Mouse (Mus musculus): Measurements from ENCODE around the gene Baiap2.
A peak's percentile ranks its signal among the peaks of the same experiment; 100 is the strongest.

Baiap2 gene

DNA sequence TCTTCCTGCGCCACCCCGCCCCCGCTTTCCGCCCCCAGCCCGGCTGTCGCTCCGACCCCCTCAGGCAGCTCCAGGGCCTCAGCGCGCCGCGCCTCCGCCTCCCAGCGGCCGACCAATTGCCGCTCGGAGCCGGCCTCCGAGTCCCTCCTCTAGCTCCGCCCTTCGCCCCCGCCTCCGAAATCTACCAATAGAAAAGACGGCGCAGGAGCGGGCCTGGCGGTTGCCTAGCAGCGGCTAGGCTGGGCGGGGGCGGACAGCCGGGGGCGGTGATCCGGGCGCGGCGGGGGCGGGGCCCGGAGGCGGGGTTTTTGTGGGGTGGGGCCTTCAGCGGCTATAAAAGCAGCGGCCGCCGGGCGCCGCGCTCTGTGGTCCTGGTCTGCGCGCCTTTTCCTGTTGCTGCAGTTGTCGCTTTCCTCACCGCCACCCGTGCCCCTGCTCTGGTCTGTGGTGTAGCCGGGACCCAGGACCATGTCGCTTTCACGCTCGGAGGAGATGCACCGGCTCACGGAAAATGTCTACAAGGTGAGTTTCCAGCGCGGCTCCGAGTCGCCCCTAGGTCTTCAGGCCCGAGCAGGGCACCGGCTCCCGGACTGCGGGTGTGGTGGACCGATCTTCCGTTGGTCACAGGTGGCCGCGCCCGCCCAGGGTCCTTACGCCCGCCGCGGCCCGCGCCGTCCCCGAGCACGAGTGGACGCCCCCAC, at the start of gene Baiap2:
Gene Baiap2, plus strand, starts transcription at position 37 of the 701 bp plus-strand sequence.
- peak; percentile 98 for DNase-seq (ENCODE audit: low spot score)

DNA sequence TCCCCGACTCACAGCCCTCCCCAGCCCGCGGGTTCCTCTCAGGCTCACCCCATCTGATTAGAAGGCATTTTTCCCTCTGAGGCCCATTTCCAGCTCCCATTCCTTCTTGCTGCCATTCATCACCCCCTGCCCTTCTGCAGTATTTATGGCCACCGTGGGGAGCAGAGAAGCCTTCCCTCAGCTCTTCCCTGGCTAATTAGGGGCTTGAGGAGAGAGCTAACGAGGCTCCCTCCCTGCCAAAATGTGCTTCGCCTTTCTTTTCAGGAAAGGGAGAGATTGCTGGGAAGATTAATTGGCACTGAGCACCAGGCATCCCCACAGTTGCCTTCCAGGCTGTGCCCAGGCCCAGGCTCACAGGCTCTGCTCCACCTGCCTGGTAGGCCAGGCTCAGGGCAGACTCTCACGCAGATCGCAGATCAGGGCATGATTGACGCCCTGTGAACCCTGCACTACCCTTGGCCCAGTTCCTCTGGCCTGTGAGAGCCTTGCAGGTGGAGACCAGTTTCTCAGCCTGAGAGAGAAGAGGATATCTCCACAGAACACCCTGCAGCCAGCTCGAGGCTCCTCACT, 48.8 kb upstream of the Baiap2 start:
- no peak for DNase-seq (ENCODE audit: low spot score)

DNA sequence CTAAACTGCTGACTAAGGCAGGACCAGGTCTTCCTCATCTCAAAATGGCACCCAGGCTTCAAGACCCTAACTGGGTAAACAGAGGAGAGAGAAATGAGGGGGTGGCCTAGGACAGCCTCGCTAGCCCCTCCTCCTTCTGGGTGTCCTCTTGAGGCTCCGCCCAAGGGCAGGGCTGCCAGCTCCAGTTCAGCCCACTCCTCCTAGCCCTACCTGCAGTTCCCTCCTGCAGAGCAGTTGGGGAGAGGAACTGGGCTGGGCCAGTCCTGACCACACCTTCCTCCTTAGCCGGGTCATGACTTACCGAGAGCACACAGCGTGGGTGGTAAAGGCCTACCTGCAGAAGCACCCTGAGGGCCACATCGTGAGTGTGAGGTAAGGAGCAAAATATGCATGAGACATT, 47.9 kb upstream of the Baiap2 start:
- no peak for DNase-seq (ENCODE audit: low spot score)

DNA sequence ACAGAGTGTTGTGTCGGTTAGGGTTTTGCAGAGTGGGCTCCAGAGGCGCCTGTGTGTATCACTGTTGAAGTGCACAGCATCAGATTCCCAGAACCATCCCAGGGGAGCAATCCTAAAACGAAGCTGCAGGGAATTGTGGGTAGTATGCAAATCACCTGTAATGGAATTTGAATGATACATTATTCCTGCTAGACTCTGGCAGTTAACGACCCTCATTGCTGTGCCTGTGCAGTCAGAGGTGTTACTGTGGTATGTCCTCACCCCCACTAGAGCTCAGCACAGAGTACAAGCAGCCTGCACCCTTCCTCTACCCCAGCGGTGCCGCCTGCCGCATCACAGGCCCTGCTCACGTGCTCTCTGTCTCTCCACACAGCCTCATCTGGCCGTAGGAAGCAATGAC, 45.5 kb upstream of the Baiap2 start:
- no peak for DNase-seq (ENCODE audit: low spot score)

DNA sequence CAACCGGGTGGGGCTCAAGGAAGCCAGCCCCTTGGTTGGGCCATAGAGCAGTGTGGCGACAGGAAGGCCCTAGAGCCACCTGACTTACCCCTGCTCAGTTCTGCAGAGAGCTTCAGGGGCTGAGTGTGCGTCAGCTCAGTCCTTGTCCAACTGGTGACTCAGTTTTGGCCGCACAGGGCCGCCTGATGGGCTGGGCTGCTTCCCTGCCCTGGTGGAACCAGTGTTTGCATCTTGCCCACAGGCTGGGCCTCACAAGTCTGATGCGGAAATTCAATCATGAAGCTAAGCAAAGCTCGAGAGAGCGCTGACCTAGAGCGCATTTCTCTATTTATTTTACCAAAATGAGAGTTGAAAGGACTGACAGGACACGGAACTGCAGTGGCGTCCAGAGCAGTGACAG, 43.6 kb upstream of the Baiap2 start:
- no peak for DNase-seq (ENCODE audit: low spot score)

DNA sequence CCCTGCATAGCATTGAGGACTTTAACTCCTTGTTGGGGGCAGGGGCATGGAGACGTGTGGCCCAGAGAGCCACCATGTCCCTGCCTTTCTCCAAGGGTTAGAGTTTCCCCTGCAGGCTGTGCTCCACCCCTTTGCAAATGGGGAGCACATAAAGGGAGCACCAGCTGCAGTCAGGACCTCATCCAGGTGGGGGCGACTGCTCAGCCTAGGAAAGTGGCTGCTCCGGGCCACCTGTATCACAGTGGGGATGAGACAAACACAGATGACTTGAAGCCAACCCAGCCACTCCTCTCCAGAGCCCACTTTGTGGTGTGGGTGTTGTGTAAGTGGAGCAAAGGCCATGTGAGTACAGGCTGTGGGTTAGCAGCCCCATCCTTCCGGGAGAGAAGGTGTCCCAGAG, 41.4 kb upstream of the Baiap2 start:
- DNase-seq (ENCODE audit: low spot score), result no peak

DNA sequence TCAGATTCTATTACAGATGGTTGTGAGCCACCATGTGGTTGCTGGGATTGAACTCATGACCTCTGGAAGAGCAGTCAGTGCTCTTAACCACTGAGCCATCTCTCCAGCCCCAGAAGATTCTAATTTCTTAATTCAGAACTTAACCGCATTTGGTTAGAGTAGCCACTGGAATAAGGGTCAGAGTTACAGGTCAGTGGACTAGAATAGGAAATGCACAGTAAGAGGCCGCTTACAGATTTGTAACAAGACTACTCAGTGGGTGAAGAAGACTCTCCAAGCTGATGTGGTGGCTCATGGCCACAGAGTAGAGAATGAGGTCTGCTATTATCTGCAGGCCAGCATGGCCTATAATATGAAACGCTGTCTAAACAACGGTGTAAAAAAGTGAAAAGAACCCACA, 39.7 kb upstream of the Baiap2 start:
- DNase-seq (ENCODE audit: low spot score), result no peak

DNA sequence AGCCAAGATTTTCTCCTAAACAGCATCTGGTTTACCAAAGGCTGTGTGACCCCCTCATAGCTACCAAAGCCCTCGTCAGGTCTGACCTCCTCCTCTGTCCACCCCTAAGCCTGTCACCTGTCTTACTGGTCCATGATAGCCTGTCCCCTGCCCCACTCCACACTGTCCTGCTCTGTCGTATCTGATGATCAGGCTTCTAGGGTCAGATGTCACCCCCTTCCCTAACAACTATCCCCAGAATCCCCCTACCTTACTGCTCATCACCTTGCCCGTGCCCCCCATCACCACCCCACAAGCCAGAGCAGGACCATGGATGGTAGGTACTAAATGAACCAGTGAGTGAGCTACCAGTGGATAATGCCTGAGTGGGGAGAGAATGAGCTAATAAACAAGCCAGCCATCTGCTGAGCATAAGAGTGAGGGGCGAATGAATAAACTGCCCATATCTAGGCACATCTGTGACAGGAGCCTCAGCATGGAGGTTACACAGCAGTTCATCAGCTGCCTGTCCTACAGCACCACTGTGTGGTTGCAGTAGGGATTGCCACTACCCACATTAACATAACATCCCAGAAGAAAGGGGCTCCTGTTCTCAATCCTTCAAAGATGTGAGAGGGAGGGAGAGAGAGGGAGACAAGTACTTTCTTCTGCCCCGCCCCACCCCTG, 37.8 kb upstream of the Baiap2 start:
- no peak for DNase-seq (ENCODE audit: low spot score)

DNA sequence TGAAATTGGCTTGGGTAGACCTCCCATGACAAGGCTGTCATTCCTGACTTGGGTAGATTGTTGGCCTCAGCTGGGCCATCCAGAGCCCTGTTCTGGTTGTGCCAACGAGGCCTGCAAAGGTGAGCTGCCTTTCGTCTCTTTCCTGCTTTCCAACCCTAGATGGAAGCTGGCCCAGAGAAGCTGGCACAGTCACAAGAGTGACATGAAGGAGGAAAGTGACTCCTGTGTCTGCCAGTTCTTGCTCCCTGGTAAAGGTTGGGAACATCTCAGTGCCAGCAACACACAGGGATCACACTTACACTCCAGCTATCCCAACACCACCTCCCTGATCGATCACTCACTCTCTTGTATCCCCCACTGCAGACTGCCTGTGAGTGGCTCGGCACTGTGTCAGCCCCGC, 36.8 kb upstream of the Baiap2 start:
- no peak for DNase-seq (ENCODE audit: low spot score)

DNA sequence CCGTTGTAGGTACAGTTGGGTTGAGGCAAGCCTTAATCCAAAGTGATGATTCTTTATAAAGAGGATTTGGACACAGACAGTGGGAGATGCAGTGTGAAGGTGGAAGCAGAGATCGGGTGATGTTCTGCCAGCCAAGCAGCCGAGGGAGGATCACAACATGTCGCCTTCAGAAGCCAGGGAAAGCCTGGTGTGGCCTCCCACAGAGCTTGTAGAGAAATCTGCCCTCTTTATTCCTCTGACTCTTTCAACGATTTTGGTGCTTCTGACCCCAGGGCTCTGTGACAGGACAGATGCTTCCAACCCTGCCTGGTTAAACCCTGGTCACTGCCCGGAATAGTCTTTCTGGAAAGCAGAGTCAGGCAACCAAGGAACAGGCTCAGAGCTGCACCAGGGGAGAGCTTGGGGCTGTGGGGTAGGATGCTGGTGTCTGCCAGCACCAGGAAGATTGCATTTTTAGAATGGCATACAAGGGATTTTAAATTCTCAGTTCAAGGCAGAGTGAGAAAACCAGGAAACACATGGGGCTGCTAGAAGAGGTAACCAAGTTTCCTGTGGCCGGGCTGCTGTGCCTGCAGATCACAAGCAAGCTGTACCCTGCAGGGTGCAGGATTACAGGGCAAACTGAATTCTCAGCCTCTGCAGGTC, 35.4 kb upstream of the Baiap2 start:
- DNase-seq (ENCODE audit: low spot score), result no peak

DNA sequence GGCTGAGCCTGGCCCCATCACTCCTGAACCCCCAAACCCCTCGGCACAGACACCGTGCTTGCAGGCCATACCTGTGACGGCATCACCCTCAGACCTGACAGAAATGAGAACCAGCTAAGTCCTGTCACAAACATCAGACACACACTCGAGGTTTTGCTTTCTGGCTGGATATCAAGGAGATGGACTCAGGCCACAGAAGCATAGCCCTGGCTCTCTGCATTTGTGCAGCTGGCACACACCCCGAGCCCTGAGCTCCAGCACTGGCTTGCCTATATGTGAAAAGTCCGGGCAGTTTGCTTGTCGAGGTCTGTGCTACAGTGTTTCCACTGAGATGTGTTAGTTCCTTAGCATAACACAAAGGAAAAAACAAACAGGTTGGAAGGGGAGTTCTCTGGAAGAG, 34.9 kb upstream of the Baiap2 start:
- DNase-seq (ENCODE audit: low spot score), result no peak

DNA sequence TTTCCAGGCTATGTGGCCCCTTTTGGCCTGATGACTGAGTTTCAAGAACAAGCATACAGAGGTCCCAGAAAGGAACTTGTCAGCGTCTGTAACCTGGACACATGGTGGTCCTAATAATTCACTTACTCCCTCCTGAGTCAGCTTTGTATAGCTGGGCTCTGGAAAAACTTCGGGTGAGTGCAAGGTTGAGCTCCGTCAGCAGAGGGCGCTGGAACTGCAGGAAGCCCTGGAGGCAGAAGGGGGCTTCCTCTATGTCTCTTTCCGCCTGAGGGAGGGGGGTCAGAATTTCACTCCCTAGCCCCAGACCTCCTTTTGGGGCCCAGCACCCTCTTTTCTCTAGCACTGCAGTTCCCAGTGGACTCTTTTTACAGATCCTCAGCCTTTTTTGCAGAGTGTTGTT, 33.1 kb upstream of the Baiap2 start:
- DNase-seq (ENCODE audit: low spot score), result no peak

DNA sequence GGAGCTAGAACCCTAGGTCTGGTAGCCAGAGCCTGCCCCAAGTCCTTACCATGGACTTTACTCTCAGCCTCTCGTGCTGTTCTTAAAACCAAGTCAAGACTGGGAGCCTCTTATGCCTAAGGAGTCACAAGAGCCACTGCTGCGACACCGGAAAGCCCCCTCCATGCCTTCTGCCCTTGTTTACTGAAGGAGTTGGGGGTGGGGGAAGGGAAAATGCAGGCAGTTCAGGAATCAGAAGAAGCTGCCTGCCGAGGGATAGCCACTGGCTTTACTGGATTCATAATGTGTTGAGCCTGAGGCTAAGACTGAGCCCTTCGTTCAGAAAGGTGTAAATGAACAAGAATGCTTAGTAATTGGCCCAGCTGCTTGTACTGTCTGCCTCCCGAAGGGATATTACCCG, 29.7 kb upstream of the Baiap2 start:
- no peak for DNase-seq (ENCODE audit: low spot score)

DNA sequence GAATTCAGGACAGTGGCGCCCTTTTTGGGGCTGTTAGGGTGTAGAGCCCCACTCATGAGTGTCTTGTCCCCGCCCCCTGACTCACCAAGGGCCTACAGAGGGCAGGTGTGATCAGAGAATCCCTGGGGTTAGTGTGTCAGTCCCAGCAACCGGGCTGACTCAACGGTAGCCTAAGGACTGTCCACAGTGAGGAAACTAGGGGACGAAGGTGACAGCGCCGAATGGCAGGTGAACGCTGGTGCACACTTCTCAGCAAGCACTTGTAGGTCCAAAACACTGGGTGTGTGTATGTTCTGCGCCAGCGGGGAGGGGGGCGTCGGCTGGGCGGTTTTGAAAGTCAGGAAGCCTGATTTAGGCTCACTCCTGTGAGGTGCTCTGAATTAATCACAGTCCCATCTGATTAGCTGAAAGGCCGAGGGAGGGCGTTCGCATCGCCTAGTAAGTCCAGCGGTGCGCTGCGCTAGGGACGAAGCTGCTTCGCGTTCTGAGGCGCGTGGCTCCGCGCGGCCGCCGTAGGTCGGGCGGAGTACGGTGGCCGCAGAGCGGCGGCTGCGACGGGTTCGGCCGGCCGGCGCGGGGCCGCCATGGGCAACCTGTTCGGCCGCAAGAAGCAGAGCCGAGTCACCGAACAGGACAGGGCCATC, 29.1 kb upstream of the Baiap2 start, which contains the start of gene Chmp6:
Gene Chmp6, plus strand, starts transcription at position 151 of the 644 bp plus-strand sequence.
- DNase-seq (ENCODE audit: low spot score), result peak; percentile 75

DNA sequence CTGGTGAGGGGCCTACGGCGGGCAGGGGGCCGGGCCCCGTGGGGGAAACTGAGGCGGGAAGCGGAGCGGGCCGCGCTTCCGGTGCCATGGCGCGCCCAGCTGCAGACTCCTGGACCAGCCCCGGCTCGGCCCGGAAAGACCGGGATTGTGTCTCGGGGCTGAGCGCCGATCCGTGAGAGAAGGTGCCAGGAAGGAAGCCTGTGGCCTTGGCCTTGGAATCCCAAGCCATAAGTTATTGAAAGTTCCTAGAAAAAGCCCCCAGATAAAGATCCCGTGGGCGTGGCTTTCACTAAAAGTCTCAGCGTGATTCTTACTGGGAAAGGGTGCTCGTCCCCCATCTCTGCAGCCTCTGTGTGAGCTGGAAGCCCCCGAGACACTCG, 28.6 kb upstream of the Baiap2 start:
- peak; percentile 32 for DNase-seq (ENCODE audit: low spot score)

DNA sequence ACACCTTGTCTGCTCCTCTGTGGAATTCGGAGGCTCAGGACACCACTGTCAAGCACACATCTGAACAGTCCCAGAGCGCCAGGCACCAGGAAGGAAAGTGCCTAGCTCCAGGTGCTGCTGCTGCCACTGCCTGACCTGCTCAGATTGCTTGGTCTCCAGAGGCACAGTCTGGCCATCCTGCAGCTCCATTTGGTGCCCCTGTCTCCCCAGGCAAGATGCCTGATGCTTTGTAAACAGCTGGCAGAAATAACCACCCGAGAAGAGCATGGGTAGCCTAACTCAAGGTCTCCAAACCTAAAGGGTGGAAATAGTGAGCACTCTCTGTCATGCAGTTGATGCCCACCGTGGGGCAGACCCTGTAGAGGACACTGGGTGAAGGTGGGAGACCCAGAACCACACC, 28.2 kb upstream of the Baiap2 start:
- no peak for DNase-seq (ENCODE audit: low spot score)

DNA sequence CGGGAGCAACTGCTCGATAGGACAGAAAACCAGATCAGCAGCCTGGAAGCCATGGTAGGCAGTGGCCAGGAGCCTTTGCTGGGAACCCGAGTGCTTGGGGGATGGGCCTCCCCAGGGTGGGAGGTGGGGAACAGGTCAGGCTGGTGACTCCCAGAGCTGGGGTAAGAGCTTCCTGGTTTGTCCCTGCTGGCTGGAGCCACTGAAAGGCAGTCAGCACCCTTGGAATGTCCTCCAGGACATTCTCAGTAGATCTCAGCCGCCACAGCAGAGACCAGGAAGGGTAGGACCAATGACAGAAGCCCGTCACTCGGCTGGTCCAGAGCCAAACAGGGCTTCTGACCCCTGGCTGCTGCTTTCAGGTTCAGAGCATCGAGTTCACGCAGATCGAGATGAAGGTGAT, 26.9 kb upstream of the Baiap2 start:
- DNase-seq (ENCODE audit: low spot score), result no peak

DNA sequence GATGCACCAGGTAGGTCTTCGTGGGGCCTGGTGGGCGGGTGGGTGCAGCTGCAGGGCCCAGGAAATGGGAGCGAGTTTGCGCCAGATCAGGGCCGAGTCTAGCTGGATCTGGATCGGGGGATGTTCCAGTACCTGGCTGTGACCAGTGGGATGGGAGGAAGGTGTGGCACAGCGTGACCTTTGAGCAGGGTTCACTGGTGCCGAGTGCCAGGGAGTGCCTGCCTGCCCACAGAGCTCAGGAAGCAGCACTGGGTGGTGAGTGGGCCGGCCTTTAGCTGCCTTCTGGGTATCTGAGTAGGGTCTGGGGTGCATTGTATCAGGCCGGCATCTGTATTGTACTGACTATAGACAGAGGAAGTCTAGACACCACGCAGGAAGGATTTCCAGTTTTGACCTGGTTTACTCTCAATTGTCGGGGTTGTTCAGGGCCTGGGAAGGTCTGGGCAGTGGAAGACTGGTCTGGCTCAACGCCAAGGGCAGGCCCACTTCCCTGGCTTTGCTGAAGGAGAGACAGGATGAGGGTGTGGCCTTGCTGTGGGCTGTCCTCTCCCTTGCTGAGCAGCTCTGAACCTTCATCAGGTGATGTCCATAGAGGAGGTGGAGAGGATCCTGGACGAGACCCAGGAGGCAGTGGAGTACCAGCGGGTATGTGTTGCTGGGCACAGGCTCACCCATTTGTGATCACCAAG, 26.3 kb upstream of the Baiap2 start:
- DNase-seq (ENCODE audit: low spot score), result no peak

DNA sequence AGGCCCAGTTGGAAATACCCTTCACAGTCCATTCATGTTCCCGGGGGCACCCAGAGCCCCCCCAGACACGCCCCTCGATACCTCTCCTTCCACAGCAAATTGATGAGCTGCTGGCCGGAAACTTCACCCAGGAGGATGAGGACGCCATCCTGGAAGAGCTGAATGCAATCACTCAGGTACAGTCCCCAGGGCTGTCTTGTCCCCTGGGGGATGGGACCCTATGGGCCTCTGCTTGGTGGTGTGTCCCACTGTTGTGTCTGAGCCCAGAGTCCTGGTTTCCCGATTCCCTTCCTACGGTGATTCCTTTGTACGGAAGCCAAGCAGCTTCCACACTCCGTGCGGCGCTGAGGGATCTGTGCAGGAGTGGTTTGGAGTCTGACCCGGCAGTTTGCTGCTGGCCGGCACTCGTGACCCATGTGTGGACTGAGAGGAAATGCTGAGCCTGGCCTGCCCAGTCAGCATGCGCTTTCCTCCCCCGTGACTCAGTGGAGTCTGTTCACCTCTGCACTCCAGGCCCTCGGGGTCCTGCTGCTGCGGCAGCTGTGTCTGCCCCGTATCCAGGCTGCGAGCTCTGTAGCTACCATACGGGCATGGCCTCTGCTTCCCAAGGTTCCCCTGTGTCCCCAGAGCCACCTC, 25.6 kb upstream of the Baiap2 start:
- DNase-seq (ENCODE audit: low spot score), result no peak

DNA sequence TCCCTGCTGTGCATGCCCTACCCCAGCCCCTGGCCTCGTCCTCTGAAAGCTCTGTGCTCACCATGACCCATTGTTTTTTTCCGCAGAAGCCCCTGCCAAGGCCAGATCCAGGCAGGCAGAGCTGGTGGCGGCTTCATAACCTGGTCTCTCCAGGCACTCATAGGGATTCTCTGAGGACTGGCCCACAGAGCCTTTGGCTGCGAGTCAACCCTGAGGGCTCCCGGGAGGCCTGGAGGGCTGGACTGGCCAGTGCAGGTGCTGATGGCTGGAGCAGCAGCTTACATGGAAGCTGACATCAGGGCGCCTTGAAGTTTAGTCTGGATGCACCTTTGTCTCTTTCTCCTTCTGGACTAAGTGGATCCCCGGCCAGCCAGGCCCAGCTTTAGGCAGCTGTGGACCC, 24.0 kb upstream of the Baiap2 start:
- DNase-seq (ENCODE audit: low spot score), result no peak

DNA sequence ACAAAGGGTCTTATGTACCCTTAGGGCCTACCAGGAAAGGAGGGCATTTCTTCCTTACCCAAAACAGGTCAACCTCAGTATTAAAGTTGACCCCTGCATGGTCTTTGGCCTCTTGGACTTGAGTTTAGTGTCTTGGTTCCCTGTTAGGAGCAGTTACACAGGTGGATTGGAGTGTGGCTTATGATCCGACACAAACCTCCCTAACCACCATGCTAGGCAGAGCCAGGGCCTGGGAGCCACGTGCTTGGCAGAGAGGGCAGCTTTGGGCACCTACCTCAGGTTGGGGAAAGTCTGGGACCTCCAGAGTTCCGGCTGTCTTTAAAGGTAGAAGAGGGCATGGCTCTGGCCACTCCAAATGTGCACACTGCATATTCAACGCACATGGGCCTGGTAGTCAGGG, 23.1 kb upstream of the Baiap2 start:
- no peak for DNase-seq (ENCODE audit: low spot score)

DNA sequence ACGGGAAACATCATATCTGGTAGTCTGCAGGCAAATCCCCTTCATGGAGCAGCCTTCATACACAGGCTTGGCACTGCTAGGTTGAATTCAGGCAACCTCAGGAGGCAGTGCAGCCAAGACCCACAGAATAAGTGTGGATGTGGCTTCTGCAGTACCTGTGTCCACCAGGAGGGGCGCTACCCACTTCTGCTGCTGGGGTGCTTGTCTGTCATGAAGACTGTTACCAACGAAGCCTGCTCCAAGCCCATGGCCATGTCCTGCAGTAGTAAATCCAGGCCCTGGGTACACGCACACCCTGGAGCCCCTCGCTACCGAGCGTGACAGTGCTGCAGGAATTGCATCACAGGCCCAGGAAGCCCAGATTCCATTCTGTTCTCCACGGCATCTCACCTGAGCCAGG, 22.7 kb upstream of the Baiap2 start:
- DNase-seq (ENCODE audit: low spot score), result no peak

Data from ovary, adult 18-20 months (tissue).